Mouse (Mus musculus) hematopoietic stem cell, adult 5-6 weeks (primary cell): ENCODE measurements around the gene 1110051M20Rik. TPM values are rescaled to one million over a fixed set of nuclear protein-coding genes. Genes with fewer than 3 reads are reported as not detected.

Source experiments
- ATAC-seq, 2 experiments: fragments of 125-278 bp in 1 of 2; replicated peaks in 1 of 2; 2 replicates each; pipeline ENCODE4 v1.8.0; 2016 to 2017; ENCODE audit warnings: inconsistent platforms in 2 of 2, mild to moderate bottlenecking in 2 of 2, moderate number of reproducible peaks in 2 of 2, low read depth in 1 of 2, moderate TSS enrichment in 1 of 2; ENCODE audit not compliant: low FRiP score in 2 of 2, poor library complexity in 2 of 2, severe bottlenecking in 2 of 2, insufficient read depth in 1 of 2, low TSS enrichment in 1 of 2
- total RNA-seq: library from RNA; stranded (forward); fragments of 172-1452, 232-1000 nt; gene quantifications from 2 replicates; pipeline ENCODE4 v1.2.3, GENCODE M21; 2017

1110051M20Rik gene
- total RNA-seq, 1 experiment from 2014 or later, result 11.0 TPM

GRCm38 (mm10) chr2:91460771-91461170 lies 16.3 kb upstream of the 1110051M20Rik start:
- ATAC-seq, result no peak

- no peak for ATAC-seq
Measured at GRCm38 (mm10) chr2:91460076-91460475, 15.6 kb upstream of the 1110051M20Rik start.

GRCm38 (mm10) chr2:91458673-91459391 lies 14.3 kb upstream of the 1110051M20Rik start:
- no peak for ATAC-seq

- ATAC-seq, result no peak
Measured at GRCm38 (mm10) chr2:91458252-91458672, 13.8 kb upstream of the 1110051M20Rik start.

- peak; percentile 9 to 44; a peak in 2 of 4 replicates for ATAC-seq
Measured at GRCm38 (mm10) chr2:91457656-91458251, 13.2 kb upstream of the 1110051M20Rik start.

GRCm38 (mm10) chr2:91457259-91457655 lies 12.8 kb upstream of the 1110051M20Rik start, which contains the start of gene Lrp4:
Lrp4 (plus strand) TSS chr2:91457511.
- no peak for ATAC-seq

- ATAC-seq, result no peak
Measured at GRCm38 (mm10) chr2:91456491-91457100, 12.1 kb upstream of the 1110051M20Rik start.

GRCm38 (mm10) chr2:91455826-91456225 lies 11.3 kb upstream of the 1110051M20Rik start:
- ATAC-seq, result peak; percentile 43 to 60; a peak in 3 of 4 replicates

GRCm38 (mm10) chr2:91454434-91454833 lies 9.9 kb upstream of the 1110051M20Rik start:
- no peak for ATAC-seq

GRCm38 (mm10) chr2:91453231-91454075 lies 8.9 kb upstream of the 1110051M20Rik start:
- no peak for ATAC-seq

GRCm38 (mm10) chr2:91452658-91453057 lies 8.2 kb upstream of the 1110051M20Rik start:
- no peak for ATAC-seq

- no peak for ATAC-seq
Measured at GRCm38 (mm10) chr2:91450316-91450715, 5.8 kb upstream of the 1110051M20Rik start.

- no peak for ATAC-seq
Measured at GRCm38 (mm10) chr2:91449662-91450061, 5.2 kb upstream of the 1110051M20Rik start.

GRCm38 (mm10) chr2:91442241-91442640 lies 2.3 kb downstream of the 1110051M20Rik start:
- ATAC-seq, result no peak

- ATAC-seq, result no peak
Measured at GRCm38 (mm10) chr2:91441715-91442114, 2.8 kb downstream of the 1110051M20Rik start.

- ATAC-seq, result no peak
Measured at GRCm38 (mm10) chr2:91440686-91441085, 3.8 kb downstream of the 1110051M20Rik start.

- no peak for ATAC-seq
Measured at GRCm38 (mm10) chr2:91439876-91440275, 4.6 kb downstream of the 1110051M20Rik start.
